Mouse (Mus musculus): ENCODE measurements around the gene Ppm1m. TPM values are rescaled to one million over a fixed set of nuclear protein-coding genes. Genes with fewer than 3 reads are reported as not detected.

The Ppm1m gene
- polyA plus RNA-seq, 1 experiment from 2014 or later = 13.4 TPM

DNA sequence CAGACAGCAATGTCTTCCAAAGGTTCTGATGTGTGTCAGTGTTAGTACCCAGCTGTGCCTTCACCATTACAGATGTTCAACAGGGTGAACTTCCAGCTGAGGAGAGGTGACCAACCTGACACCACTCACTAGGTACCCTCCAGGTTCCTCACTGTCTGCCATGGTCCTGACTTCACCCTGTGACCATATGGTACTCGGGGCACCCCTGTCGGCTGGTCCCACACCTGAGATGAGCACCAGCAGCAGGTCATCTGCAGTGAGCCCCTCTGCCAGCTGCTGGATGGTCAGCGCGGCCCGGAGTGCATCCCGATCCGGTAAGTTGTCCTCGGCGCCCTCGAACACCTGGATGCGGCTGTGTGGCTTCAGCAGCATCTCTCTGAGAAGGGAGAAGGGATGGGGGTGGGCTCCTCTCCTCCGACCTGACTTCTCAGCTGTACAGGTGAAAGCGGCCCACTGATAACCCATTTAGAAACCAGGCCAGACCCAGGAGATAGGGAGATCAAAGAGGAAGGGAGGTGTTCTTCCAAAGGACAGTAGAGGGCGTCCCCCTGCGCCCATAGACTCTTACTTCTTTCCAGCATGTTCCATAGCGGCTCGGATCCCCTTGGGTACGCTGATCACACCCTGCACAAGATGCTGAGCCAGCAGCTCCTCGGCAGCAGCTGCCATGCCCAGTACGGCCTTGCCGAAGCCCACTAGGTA is 42.5 kb downstream of the Ppm1m start:
- Histone ChIP-seq H3K9ac (no peak overlapping the region), H3K4me3 (replicated peaks; ENCODE audit: low read length) (no peak overlapping the region), H3K9me3 (ENCODE audit: control insufficient read depth, low read length) (no peaks in the 10 kb centered on the region), H3K4me2 (replicated peaks) (no peak overlapping the region), H3K4me1 (replicated peaks; ENCODE audit: control insufficient read depth, insufficient read depth, low read length) (peaks cover 9% of the 10 kb centered on the region; the same call in 1 of the 2 replicates), H3K27ac (no peak overlapping the region), H3K36me3 (replicated peaks; ENCODE audit: control insufficient read depth, insufficient read depth) (peaks cover 19% of the 10 kb centered on the region), H3K27me3 (ENCODE audit: control insufficient read depth, insufficient read depth, low read length) (no peaks in the 10 kb centered on the region)
- no peak for ATAC-seq (ENCODE audit: low FRiP score)
- 75% methylated on average over 21 of the region's 21 CpGs for WGBS
- peak; percentile 22 for DNase-seq (ENCODE audit: low spot score)

DNA sequence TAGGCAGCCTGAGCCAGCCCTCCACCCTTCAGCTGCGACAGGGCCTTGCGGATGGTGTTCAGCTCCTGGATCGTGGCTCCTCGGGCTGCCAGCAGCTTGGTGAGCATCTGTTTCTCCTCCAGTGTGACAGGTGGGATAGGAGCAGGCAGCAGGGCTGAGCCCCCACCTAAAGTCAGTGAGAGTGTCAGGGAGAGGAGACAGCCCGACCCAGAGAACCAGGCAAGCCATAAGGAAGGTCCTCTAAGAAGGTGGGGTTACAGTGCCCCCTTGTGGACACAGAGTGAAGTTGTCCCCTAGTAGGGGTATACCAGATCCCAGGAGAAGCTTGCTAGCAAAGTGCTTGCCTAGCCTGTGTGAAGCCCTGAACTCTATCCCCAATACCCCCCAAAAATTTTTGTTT is 43.1 kb downstream of the Ppm1m start:
- Histone ChIP-seq H3K4me2 (replicated peaks) (no peak overlapping the region), H3K9me3 (ENCODE audit: control insufficient read depth, low read length) (no peaks in the 10 kb centered on the region), H3K9ac (peak overlapping the region; percentile 26), H3K36me3 (replicated peaks; ENCODE audit: control insufficient read depth, insufficient read depth) (peaks cover 22% of the 10 kb centered on the region), H3K4me3 (replicated peaks; ENCODE audit: low read length) (no peak overlapping the region), H3K4me1 (replicated peaks; ENCODE audit: control insufficient read depth, insufficient read depth, low read length) (peaks cover 10% of the 10 kb centered on the region), H3K27me3 (ENCODE audit: control insufficient read depth, insufficient read depth, low read length) (no peaks in the 10 kb centered on the region), H3K27ac (peak overlapping the region; percentile 64)
- ATAC-seq (ENCODE audit: low FRiP score) (peak; percentile 49), DNase-seq (ENCODE audit: low spot score) (peak; percentile 87)
- 53% methylated on average over 5 of the region's 5 CpGs for WGBS

DNA sequence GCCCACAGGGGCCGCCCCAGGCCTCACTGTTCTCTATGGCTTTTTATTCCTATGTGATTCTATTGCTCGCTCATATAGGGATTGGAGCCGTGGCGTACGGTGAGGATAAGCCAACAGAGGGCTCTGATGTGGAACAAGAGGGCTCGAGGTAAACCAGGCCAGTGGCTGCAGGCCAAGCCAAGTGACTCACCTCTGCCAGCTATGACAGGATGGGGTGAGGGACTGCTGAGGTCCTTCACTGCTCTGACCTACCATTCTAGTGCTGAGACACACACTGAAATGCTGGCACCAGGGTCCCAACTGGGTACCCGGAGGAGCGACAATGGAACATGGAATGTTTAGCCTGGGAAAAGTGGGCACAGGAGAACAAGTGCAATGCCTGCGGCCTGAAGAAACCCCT is 45.4 kb downstream of the Ppm1m start:
- H3K9ac ChIP-seq = no peak overlapping the region
- H3K4me2 ChIP-seq (replicated peaks) = no peak overlapping the region
- no peak overlapping the region for H3K4me3 ChIP-seq (replicated peaks; ENCODE audit: low read length)
- no peaks in the 10 kb centered on the region for H3K27me3 ChIP-seq (ENCODE audit: control insufficient read depth, insufficient read depth, low read length)
- peaks cover 29% of the 10 kb centered on the region for H3K36me3 ChIP-seq (replicated peaks; ENCODE audit: control insufficient read depth, insufficient read depth)
- no peaks in the 10 kb centered on the region for H3K9me3 ChIP-seq (ENCODE audit: control insufficient read depth, low read length)
- H3K4me1 ChIP-seq (replicated peaks; ENCODE audit: control insufficient read depth, insufficient read depth, low read length) = peaks cover 24% of the 10 kb centered on the region
- no peak for DNase-seq (ENCODE audit: low spot score)
- peak overlapping the region; percentile 64; the same call in 1 of the 2 replicates for H3K27ac ChIP-seq
- ATAC-seq (ENCODE audit: low FRiP score) = no peak
- WGBS = 87% methylated on average over 9 of the region's 9 CpGs

DNA sequence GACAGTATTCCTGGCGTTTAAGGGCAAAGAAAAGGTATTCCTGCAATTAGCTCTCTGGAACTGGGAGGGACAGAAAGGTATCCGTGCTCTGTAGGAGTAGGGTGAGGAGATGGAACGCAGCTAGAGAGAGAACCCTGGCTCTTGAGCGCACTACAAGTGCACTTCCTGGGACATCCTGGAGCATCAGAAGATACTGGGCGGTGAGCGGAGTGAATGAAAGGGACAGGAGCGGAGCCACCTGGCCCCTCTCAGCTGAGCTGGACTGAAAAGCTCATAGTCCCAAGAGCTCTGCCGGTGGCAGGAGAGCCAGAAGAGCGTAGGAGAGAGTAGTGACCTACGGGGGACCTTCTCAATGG is 50.2 kb downstream of the Ppm1m start:
- DNase-seq (ENCODE audit: low spot score) = no peak
- WGBS = 7% methylated on average over 10 of the region's 10 CpGs

DNA sequence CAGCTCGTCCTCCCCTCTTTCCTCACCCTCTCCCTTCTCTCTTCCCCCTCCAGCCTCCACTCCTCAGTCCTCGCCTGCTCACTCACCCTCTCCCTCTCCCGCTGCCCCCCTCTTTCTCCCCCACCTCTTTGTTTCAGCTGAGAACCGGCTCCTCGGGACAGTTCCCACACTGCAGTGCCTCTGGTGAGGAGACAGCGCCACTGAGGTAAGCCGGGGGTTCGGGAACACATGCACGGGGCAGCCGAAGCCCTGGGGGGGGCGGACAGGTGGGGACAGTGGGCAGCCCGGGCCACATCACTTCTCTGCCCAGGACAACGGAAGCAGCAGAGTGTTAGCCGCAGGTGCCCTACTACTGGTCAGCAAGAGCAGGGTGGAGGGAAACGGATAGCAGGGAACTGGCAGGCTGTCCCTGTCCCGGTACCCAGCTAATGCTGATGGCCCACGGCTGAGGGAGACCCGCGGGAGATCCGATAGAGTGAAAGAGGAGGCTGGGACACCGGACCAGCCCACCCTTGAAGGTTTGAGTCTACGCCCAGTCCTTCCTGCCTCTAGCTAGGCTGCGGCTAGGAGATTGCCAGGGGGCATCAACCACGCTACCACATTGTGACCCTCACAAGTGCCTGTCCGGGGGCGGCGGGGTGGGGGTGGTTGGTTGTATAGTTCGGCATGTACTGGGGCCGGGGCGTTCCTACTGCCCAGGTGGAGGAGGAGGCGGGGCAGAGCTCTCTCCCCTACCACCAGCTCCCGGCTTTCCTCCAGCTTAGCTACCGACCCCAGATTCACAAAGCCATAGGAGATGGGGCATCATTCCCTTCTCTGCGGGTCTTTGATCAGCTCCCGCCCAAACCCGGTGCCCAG is 50.8 kb downstream of the Ppm1m start:
- H3K9me3 ChIP-seq (ENCODE audit: control insufficient read depth, low read length) = no peaks in the 10 kb centered on the region
- H3K27ac ChIP-seq = peak overlapping the region; percentile 93

More for the DNA sequence above, 50.2 kb downstream of the Ppm1m start:
- H3K4me1 ChIP-seq (replicated peaks; ENCODE audit: control insufficient read depth, insufficient read depth, low read length) = peaks cover 34% of the 10 kb centered on the region
- peak overlapping the region; percentile 99 for H3K9ac ChIP-seq
- peak overlapping the region; percentile 93 for H3K27ac ChIP-seq
- H3K27me3 ChIP-seq (ENCODE audit: control insufficient read depth, insufficient read depth, low read length) = no peaks in the 10 kb centered on the region
- peak overlapping the region; percentile 63 for H3K4me2 ChIP-seq (replicated peaks)
- peak overlapping the region; percentile 67 for H3K4me3 ChIP-seq (replicated peaks; ENCODE audit: low read length)
- no peak for ATAC-seq (ENCODE audit: low FRiP score)
- H3K36me3 ChIP-seq (replicated peaks; ENCODE audit: control insufficient read depth, insufficient read depth) = peaks cover 29% of the 10 kb centered on the region
- no peaks in the 10 kb centered on the region for H3K9me3 ChIP-seq (ENCODE audit: control insufficient read depth, low read length)

DNA sequence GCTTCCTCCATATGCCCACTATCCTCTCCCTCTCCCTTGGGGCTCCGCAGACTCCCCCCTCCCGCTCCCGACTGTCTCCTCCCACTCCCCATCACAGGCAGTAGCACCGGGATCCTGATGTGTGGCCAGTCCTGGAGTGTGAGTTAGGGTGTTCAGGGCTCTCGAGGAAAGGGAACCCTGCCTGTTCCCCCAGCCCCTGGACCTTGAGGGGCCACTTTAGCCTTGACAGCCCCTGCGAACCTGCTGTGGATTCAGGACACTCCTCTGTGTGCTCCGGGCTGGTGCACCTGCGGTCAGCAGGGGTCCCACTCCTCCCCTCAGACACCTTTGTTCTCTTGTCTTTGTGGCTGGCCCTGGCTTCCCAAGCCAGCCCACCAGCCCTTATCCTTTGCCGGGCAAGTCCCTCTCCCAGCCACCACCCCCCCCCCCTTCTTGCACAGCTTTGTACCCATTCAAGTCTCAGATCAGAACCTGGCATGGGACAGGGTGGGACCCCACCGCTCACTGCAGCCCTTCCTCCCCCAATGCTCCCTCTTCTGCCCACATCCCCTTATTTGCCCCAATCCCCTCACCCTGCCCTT is 51.6 kb downstream of the Ppm1m start:
- no peak for DNase-seq (ENCODE audit: low spot score)
- 4% methylated on average over 10 of the region's 10 CpGs for WGBS
- peaks cover 34% of the 10 kb centered on the region for H3K4me1 ChIP-seq (replicated peaks; ENCODE audit: control insufficient read depth, insufficient read depth, low read length)

More for the DNA sequence above, 50.8 kb downstream of the Ppm1m start:
- H3K36me3 ChIP-seq (replicated peaks; ENCODE audit: control insufficient read depth, insufficient read depth) = peaks cover 26% of the 10 kb centered on the region
- no peaks in the 10 kb centered on the region for H3K27me3 ChIP-seq (ENCODE audit: control insufficient read depth, insufficient read depth, low read length)
- peak; percentile 82 for ATAC-seq (ENCODE audit: low FRiP score)
- peak overlapping the region; percentile 99 for H3K9ac ChIP-seq
- H3K4me1 ChIP-seq (replicated peaks; ENCODE audit: control insufficient read depth, insufficient read depth, low read length) = peaks cover 34% of the 10 kb centered on the region
- under 1% methylated on average over 36 of the region's 36 CpGs for WGBS
- H3K4me3 ChIP-seq (replicated peaks; ENCODE audit: low read length) = peak overlapping the region; percentile 67
- DNase-seq (ENCODE audit: low spot score) = peak; percentile 69
- peak overlapping the region; percentile 63 for H3K4me2 ChIP-seq (replicated peaks)

DNA sequence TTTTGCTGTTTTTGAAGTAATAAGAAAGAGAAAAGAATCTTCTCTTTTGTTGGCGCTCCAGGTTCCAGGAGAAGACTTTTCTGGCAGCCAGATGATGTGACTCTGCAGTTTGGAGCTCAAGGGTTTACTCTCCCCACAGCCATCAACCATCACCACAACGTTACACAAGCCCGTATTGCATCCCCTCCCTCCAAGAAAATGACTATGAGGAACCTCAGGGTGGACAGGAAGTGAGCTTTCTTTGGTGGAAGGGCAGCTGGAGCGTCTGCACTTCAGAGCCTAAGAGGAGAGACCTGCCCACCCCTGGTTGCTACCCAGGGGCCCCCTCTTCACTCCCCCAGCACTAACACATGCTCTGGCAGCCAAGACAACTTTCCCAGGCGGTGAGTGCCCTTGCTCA is 52.3 kb downstream of the Ppm1m start:
- Histone ChIP-seq H3K27ac (peak overlapping the region; percentile 93), H3K9me3 (ENCODE audit: control insufficient read depth, low read length) (no peaks in the 10 kb centered on the region), H3K36me3 (replicated peaks; ENCODE audit: control insufficient read depth, insufficient read depth) (peaks cover 12% of the 10 kb centered on the region), H3K9ac (peak overlapping the region; percentile 99), H3K4me2 (replicated peaks) (peak overlapping the region; percentile 63), H3K27me3 (ENCODE audit: control insufficient read depth, insufficient read depth, low read length) (no peaks in the 10 kb centered on the region), H3K4me1 (replicated peaks; ENCODE audit: control insufficient read depth, insufficient read depth, low read length) (peaks cover 34% of the 10 kb centered on the region), H3K4me3 (replicated peaks; ENCODE audit: low read length) (peak overlapping the region; percentile 67)
- ATAC-seq (ENCODE audit: low FRiP score) (no peak), DNase-seq (ENCODE audit: low spot score) (no peak)
- 30% methylated on average over 5 of the region's 5 CpGs for WGBS

More for the DNA sequence above, 51.6 kb downstream of the Ppm1m start:
- peaks cover 18% of the 10 kb centered on the region for H3K36me3 ChIP-seq (replicated peaks; ENCODE audit: control insufficient read depth, insufficient read depth)
- ATAC-seq (ENCODE audit: low FRiP score) = peak; percentile 55
- H3K9ac ChIP-seq = peak overlapping the region; percentile 99
- peak overlapping the region; percentile 67 for H3K4me3 ChIP-seq (replicated peaks; ENCODE audit: low read length)
- H3K27me3 ChIP-seq (ENCODE audit: control insufficient read depth, insufficient read depth, low read length) = no peaks in the 10 kb centered on the region
- H3K9me3 ChIP-seq (ENCODE audit: control insufficient read depth, low read length) = no peaks in the 10 kb centered on the region
- peak overlapping the region; percentile 93 for H3K27ac ChIP-seq
- peak overlapping the region; percentile 63 for H3K4me2 ChIP-seq (replicated peaks)

DNA sequence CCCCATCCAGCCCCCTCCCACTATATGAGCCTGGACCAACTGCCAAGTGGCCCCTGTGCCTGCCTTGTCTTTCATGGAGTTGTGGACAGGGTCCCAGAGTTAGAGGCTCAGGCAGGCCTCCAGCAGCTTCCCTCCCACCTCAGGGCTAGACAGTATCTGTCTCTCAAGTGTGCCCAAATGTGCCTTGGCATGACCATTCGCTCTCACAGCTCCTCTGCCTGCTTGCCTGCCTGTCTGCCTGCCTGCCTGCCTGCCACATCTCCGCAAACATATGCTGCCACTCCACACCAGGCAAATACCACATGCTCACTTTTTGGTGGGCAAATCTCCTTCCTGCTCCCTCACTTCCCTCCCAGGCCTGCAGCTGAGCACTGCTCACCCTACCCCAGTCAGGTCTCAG is 54.0 kb downstream of the Ppm1m start:
- 71% methylated on average over 2 of the region's 2 CpGs for WGBS
- ATAC-seq (ENCODE audit: low FRiP score) = no peak
- no peak for DNase-seq (ENCODE audit: low spot score)
- Histone ChIP-seq H3K27me3 (ENCODE audit: control insufficient read depth, insufficient read depth, low read length) (no peaks in the 10 kb centered on the region), H3K4me3 (replicated peaks; ENCODE audit: low read length) (no peak overlapping the region), H3K27ac (no peak overlapping the region), H3K9me3 (ENCODE audit: control insufficient read depth, low read length) (no peaks in the 10 kb centered on the region), H3K9ac (no peak overlapping the region), H3K4me2 (replicated peaks) (no peak overlapping the region), H3K36me3 (replicated peaks; ENCODE audit: control insufficient read depth, insufficient read depth) (no peaks in the 10 kb centered on the region), H3K4me1 (replicated peaks; ENCODE audit: control insufficient read depth, insufficient read depth, low read length) (peaks cover 31% of the 10 kb centered on the region)
